Mouse (Mus musculus) heart, embryonic 11.5 days (tissue): ENCODE results near the gene Gm11361. TPM values are rescaled to one million over a fixed set of nuclear protein-coding genes. Genes with fewer than 3 reads are reported as not detected.

Experiments used
- ATAC-seq: fragments of 200-750 bp; cut with Nextera tagmentation; replicated peaks from 2 replicates; pipeline ENCODE4 v1.8.0; 2017; ENCODE audit warnings: moderate library complexity; ENCODE audit not compliant: insufficient number of reproducible peaks, low FRiP score, low TSS enrichment
- H3K27ac ChIP-seq: fragments of 300-500 bp; sonication (generic); 2 replicates; pipeline ENCODE4 v1.5.1; 2014; ENCODE audit warnings: mild to moderate bottlenecking, low read depth, low read length
- H3K27me3 ChIP-seq: fragments of 300-500 bp; sonication (generic); 2 replicates; pipeline ENCODE4 v1.6.1; 2014; ENCODE audit warnings: mild to moderate bottlenecking, low read length, mixed read lengths; ENCODE audit not compliant: control insufficient read depth, insufficient read depth
- H3K36me3 ChIP-seq: fragments of 300-500 bp; sonication (generic); 2 replicates; pipeline ENCODE4 v1.6.1; 2014; ENCODE audit warnings: mild to moderate bottlenecking, low read length, moderate library complexity, mixed read lengths; ENCODE audit not compliant: control insufficient read depth, insufficient read depth
- H3K4me1 ChIP-seq: fragments of 300-500 bp; sonication (generic); 2 replicates; pipeline ENCODE4 v1.6.1; 2014; ENCODE audit warnings: low read length; ENCODE audit not compliant: control insufficient read depth, insufficient read depth
- H3K4me2 ChIP-seq: fragments of 300-500 bp; sonication (generic); 2 replicates; pipeline ENCODE4 v1.6.1; 2014; ENCODE audit warnings: mild to moderate bottlenecking, moderate library complexity
- H3K4me3 ChIP-seq: fragments of 300-500 bp; sonication (generic); 2 replicates; pipeline ENCODE4 v1.5.1; 2014; ENCODE audit warnings: low read depth, low read length
- H3K9ac ChIP-seq: fragments of 300-500 bp; sonication (generic); 2 replicates; pipeline ENCODE4 v1.6.1; 2014; ENCODE audit warnings: mild to moderate bottlenecking, low read depth, low read length, moderate library complexity
- H3K9me3 ChIP-seq: fragments of 300-500 bp; sonication (generic); replicated peaks from 2 replicates; pipeline ENCODE4 v1.6.1; 2016; ENCODE audit warnings: low read length; ENCODE audit not compliant: control insufficient read depth
- WGBS: fragments of 180-500 bp; shearing (Covaris S2); extraction: QIAGEN DNeasy Blood & Tissue Kit; methylation state at CpG from one replicate; pipeline ENCODE4 v1.1.7; 2014; ENCODE audit not compliant: insufficient replicate concordance; 5-methylcytosine and 5-hydroxymethylcytosine counted together
- polyA plus RNA-seq: library from polyadenylated mRNA; unstranded; fragments of >200 nt; fragmentation: Nextera tagmentation; extraction: Ambion mirVana; gene quantifications from 2 replicates; pipeline ENCODE4 v1.2.1, GENCODE M21; 2014

The Gm11361 gene
- 1.8 and 3.9 TPM in 2 replicates for polyA plus RNA-seq

DNA sequence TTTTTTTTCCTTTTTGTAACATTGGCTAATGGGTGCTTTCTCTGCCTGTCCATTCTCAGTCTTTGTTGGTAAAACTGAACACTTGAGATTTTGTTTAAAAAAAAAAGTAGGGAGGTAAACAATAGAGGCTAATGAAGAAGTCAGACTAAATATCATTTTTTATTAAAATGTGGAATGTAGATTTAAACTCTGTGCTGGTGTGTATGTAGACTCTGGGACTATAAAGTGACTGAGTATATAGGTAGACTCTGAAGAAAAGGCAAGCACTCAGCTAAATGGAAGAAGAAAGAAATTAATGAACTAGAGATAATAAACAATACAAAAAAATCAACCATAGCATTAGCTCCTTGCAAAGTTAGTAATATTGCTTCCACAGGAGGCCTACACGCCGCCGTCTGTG, at the start of gene Gm11361:
Gene Gm11361 (plus strand): TSS at position 301 of the 400 bp plus-strand sequence.
- Histone ChIP-seq H3K9ac (no peak within 1 kb of the TSS), H3K9me3 (no peaks in the 10 kb centered on the region), H3K4me1 (no peaks in the 10 kb centered on the region), H3K27me3 (no peaks in the 10 kb centered on the region), H3K4me3 (no peak within 1 kb of the TSS), H3K27ac (no peak within 1 kb of the TSS), H3K4me2 (no peak within 1 kb of the TSS), H3K36me3 (no peaks in the 10 kb centered on the region)
- WGBS: 93% methylated on average over 3 of the region's 3 CpGs
- no peak for ATAC-seq

DNA sequence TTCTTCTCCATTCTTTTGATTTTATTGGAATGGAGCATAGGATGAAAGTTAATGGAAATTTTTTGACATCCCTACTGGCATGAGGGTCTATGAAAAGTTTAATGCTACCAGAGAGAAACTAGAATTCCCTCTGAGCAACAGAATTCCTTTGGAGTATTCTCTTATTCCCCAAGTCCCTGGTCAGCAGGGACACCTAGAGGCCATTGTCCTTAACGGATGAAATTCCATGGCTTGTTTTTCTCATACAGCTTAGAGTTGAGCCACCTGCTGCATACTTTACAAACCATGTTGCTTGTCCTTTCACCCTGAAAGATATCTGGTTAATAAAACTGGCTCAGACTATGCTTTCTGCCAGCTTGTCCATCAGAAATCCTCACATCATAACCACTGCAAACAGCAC, 7.1 kb downstream of the Gm11361 start:
- H3K9me3 ChIP-seq: no peaks in the 10 kb centered on the region
- no peak overlapping the region for H3K4me2 ChIP-seq
- 12% methylated on average over 1 of the region's 1 CpGs for WGBS
- H3K4me1 ChIP-seq: no peaks in the 10 kb centered on the region
- H3K4me3 ChIP-seq: no peak overlapping the region
- no peaks in the 10 kb centered on the region for H3K36me3 ChIP-seq
- no peak overlapping the region for H3K9ac ChIP-seq
- H3K27me3 ChIP-seq: no peaks in the 10 kb centered on the region
- ATAC-seq: no peak
- H3K27ac ChIP-seq: no peak overlapping the region

DNA sequence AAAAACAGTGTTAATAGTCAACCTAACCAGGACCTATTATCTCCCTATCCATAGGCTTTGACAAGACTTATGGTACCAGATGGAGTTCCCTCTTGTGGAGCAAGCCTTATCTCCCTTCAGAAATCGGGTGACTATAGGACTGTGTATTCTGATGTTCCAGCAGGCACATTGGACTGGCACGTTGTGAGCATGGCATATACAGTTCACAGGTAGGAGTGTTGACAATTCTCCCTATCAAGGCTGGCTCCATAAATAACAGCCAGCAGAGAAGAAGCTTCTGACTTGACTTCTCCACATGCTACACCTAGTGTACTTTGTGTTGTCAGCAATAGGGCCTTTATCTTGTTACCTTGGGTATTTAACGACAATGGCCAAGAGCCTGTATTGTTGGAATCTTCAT, 30.0 kb downstream of the Gm11361 start:
- H3K27ac ChIP-seq: no peak overlapping the region
- no peak overlapping the region for H3K9ac ChIP-seq
- no peak overlapping the region for H3K4me3 ChIP-seq
- 48% methylated on average over 3 of the region's 3 CpGs for WGBS
- no peak overlapping the region for H3K4me2 ChIP-seq
- no peaks in the 10 kb centered on the region for H3K36me3 ChIP-seq
- H3K27me3 ChIP-seq: no peaks in the 10 kb centered on the region
- H3K9me3 ChIP-seq: no peaks in the 10 kb centered on the region
- H3K4me1 ChIP-seq: no peaks in the 10 kb centered on the region
- no peak for ATAC-seq

- Histone ChIP-seq H3K9me3 (no peaks in the 10 kb centered on the region), H3K9ac (no peak overlapping the region), H3K4me1 (0 out of 2 replicates have a peak, but pooled peaks cover 3% of the 10 kb centered on the region), H3K27me3 (no peaks in the 10 kb centered on the region), H3K27ac (no peak overlapping the region), H3K4me2 (no peak overlapping the region), H3K36me3 (no peaks in the 10 kb centered on the region), H3K4me3 (no peak overlapping the region)
- WGBS: 75% methylated on average over 4 of the region's 4 CpGs
- ATAC-seq: no peak
Observed at GRCm38 (mm10) chr13:28294272-28294671, 36.9 kb downstream of the Gm11361 start.

DNA sequence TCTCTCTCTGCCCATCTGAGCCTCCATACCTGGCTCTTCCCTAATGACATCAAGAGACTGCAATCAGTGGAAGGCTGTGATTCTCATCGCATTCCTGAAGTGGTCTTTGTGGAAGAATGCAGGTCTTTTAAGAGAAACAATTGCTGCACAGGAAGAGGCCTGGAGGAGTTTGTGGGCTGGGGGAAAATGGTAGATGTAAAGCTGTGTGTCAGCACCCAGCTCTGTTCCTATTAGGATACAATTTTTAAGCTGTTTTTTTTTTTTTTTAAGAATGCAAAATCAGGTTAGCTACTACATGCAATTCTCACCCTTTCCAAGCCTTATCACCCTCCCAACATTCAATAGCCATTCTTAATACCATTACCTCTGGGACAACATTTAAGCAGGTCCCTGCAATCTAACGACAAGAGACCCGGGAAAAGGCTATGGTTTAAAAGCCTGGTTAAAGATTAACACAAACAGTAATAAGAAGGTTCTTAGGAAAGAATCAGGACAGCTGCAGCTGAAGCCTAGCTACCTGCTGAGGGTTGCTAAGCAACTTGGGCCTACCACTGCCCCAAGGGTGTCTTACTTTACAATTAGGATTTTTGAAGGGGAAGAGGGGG, 37.5 kb downstream of the Gm11361 start:
- H3K9me3 ChIP-seq: no peaks in the 10 kb centered on the region
- WGBS: 13% methylated on average over 3 of the region's 3 CpGs
- H3K27me3 ChIP-seq: no peaks in the 10 kb centered on the region
- H3K36me3 ChIP-seq: no peaks in the 10 kb centered on the region
- 0 out of 2 replicates have a peak, but pooled peaks cover 3% of the 10 kb centered on the region for H3K4me1 ChIP-seq
- H3K4me3 ChIP-seq: no peak overlapping the region
- H3K9ac ChIP-seq: no peak overlapping the region
- H3K4me2 ChIP-seq: no peak overlapping the region
- no peak overlapping the region for H3K27ac ChIP-seq
- ATAC-seq: no peak

DNA sequence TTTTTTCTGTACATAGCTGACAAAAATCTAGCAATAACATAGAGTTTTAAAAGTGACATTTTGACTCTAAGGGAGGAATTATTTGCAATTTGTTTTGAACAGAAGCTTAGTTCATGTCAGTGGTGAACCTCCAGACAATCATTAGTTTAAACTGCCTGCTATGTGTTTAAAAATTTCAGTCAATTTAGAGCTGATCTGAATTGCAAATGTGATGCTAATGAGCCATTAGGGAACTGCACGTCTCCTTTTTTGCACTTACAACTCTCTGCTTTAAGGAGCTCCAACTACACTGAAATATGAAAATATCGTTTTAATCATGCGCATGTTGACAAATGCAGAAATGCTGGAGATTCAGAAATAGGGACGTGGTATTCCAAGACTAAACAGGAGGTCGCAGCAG, 38.2 kb downstream of the Gm11361 start:
- Histone ChIP-seq H3K36me3 (no peaks in the 10 kb centered on the region), H3K9me3 (no peaks in the 10 kb centered on the region), H3K4me3 (no peak overlapping the region), H3K4me1 (0 out of 2 replicates have a peak, but pooled peaks cover 3% of the 10 kb centered on the region), H3K27ac (no peak overlapping the region), H3K9ac (no peak overlapping the region), H3K27me3 (no peaks in the 10 kb centered on the region), H3K4me2 (no peak overlapping the region)
- WGBS: 68% methylated on average over 5 of the region's 5 CpGs
- no peak for ATAC-seq

- no peak overlapping the region for H3K4me2 ChIP-seq
- H3K9ac ChIP-seq: no peak overlapping the region
Observed at GRCm38 (mm10) chr13:28297098-28297497, 39.8 kb downstream of the Gm11361 start.

DNA sequence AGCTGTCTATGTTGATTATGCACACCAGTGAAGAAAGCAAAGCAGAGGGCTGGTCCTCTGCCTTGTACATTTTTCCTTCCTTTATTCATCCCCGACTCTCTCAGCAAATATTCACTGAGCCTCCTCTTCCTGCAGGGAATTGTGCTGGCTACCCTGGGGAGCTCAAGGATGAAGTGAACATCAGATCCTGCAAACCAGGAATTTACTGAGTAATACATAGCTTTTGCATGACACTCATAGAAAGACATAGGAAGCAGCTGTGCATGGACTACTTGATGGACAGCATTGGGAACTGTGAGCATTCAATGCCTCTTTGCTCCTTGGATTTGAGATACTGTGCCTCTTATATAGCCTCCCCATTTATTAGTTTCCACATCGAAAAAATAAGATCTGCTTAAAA, 40.2 kb downstream of the Gm11361 start:
- Histone ChIP-seq H3K4me1 (0 out of 2 replicates have a peak, but pooled peaks cover 3% of the 10 kb centered on the region), H3K27ac (no peak overlapping the region), H3K9ac (no peak overlapping the region), H3K9me3 (no peaks in the 10 kb centered on the region), H3K4me3 (no peak overlapping the region), H3K27me3 (no peaks in the 10 kb centered on the region), H3K36me3 (no peaks in the 10 kb centered on the region), H3K4me2 (no peak overlapping the region)
- WGBS: 66% methylated on average over 2 of the region's 2 CpGs
- no peak for ATAC-seq

More at GRCm38 (mm10) chr13:28297098-28297497, 39.8 kb downstream of the Gm11361 start:
- no peak overlapping the region for H3K4me3 ChIP-seq
- 0 out of 2 replicates have a peak, but pooled peaks cover 3% of the 10 kb centered on the region for H3K4me1 ChIP-seq
- WGBS: 65% methylated on average over 2 of the region's 2 CpGs
- no peaks in the 10 kb centered on the region for H3K27me3 ChIP-seq
- ATAC-seq: no peak
- H3K9me3 ChIP-seq: no peaks in the 10 kb centered on the region
- no peak overlapping the region for H3K27ac ChIP-seq
- H3K36me3 ChIP-seq: no peaks in the 10 kb centered on the region
